Mouse (Mus musculus): Measurements from ENCODE around the gene Dpf3. TPM values are rescaled to one million over a fixed set of nuclear protein-coding genes. Genes with fewer than 3 reads are reported as not detected.
A peak's percentile ranks its signal among the peaks of the same experiment; 100 is the strongest.

The Dpf3 gene
- polyA plus RNA-seq, 1 experiment from 2014 or later: 5.9 TPM

DNA sequence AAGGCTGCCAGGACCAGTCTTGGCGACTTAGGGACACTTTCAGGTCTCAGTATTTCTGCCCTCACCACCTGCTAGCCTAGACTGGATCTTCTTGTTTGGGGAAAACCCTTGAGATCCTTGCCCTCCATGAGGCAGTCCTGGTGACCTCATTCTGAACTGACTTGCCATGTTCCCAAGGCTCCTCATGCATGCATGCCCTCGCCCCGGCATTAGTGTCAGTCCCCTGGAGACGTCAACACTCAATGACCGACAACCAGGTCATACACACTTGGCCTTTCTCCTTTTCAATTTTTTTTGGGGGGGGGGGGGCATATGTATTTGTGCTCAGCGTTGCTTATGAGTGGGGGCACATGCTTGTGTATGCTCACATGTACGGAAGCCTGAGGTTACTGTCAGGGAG is 61.8 kb downstream of the Dpf3 start:
- 80% methylated on average over 7 of the region's 7 CpGs for WGBS
- no peak for TF ChIP-seq CTCF (IDR thresholded peaks at IDR 0.05; ENCODE audit: low read depth)
- Histone ChIP-seq H3K4me1 (replicated peaks; ENCODE audit: control insufficient read depth, insufficient read depth, low read length) (0 out of 2 replicates have a peak, but pooled peaks cover 5% of the 10 kb centered on the region), H3K27ac (ENCODE audit: low read depth, low read length) (no peak overlapping the region), H3K36me3 (ENCODE audit: control insufficient read depth, insufficient read depth) (no peaks in the 10 kb centered on the region), H3K4me2 (replicated peaks; ENCODE audit: low read depth) (no peak overlapping the region), H3K9me3 (ENCODE audit: control insufficient read depth) (no peaks in the 10 kb centered on the region), H3K9ac (ENCODE audit: low read depth, low read length) (no peak overlapping the region), H3K4me3 (ENCODE audit: low read depth, low read length) (no peak overlapping the region), H3K27me3 (replicated peaks; ENCODE audit: control insufficient read depth, insufficient read depth, low read length) (no peaks in the 10 kb centered on the region)
- no peak for ATAC-seq

DNA sequence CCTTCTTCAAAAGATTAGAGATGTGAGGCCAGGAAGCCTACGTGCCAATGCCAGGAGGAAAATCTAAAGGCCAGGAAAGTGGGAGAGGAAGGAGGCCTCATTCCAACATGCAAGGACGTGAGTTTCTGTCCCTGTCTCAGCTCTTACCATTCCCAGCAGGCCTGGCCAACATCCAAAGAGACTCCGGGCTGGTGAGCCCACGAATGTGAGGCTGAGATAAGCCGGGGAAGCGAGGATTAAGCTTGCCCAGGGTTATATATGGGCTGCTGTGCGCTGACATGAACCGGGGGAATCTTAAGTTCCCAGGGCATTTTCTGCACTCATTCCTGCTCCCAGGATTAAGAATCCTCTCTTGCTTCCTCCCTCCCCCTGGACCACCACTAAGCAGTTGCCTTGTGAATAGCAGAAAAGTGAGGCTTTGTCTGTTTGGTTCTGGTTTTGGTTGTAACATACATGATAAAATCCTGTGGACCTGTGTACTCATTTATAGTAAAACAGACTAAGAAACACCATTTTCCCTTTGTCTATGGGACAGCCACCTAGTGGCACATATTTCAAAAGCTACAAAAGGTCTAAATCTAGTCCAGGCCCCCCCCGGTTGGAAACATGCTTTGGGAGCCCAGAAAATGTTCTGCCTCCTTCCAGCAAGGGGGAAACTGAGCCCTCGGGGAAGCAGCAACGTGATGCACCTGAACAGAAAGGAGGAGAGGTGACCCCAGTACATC is 62.6 kb downstream of the Dpf3 start:
- peak overlapping the region; percentile 43 for H3K4me2 ChIP-seq (replicated peaks; ENCODE audit: low read depth)
- 0 out of 2 replicates have a peak, but pooled peaks cover 5% of the 10 kb centered on the region for H3K4me1 ChIP-seq (replicated peaks; ENCODE audit: control insufficient read depth, insufficient read depth, low read length)
- TF ChIP-seq CTCF (IDR thresholded peaks at IDR 0.05; ENCODE audit: low read depth): 0 out of 2 replicates have a peak, but pooled peaks have one; percentile 29
- H3K27me3 ChIP-seq (replicated peaks; ENCODE audit: control insufficient read depth, insufficient read depth, low read length): no peaks in the 10 kb centered on the region
- H3K36me3 ChIP-seq (ENCODE audit: control insufficient read depth, insufficient read depth): no peaks in the 10 kb centered on the region
- 50% methylated on average over 11 of the region's 11 CpGs for WGBS
- no peaks in the 10 kb centered on the region for H3K9me3 ChIP-seq (ENCODE audit: control insufficient read depth)
- ATAC-seq: no peak; the same call in 1 of the 2 replicates
- no peak overlapping the region for H3K4me3 ChIP-seq (ENCODE audit: low read depth, low read length)
- 0 out of 2 replicates have a peak overlapping the region, but pooled peaks have one; percentile 7 for H3K9ac ChIP-seq (ENCODE audit: low read depth, low read length)
- H3K27ac ChIP-seq (ENCODE audit: low read depth, low read length): peak overlapping the region; percentile 8; the same call in 1 of the 2 replicates

DNA sequence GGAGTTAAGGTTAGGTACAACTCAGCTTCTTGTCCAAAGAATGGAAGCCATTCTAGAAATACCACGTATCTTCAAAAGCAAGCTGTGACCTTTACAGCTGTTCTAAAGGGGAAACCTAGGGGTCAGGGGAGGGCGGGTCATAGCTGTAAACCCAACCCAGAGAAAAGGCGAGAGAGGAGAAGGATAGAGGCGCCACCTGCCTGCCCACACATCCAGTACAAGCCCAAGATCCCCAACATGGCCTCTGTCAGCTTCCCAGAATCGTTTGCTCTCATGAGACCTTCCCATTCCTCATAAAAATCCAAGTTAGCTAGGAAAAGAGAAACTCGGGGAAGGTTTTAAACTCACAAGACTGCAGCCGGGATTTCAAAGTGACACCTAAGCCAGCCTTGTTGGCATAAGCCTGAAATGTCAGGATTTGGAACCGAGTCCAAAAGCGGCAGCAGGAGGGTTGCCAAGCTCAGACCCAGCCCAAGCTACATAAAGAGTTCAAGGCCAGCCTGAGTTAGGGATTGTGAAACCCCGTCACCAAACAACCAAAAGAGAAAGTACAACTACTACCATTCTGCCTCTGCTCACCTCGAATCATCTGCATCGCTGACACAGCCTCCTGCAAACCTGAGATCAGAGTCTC is 63.3 kb downstream of the Dpf3 start:
- no peaks in the 10 kb centered on the region for H3K9me3 ChIP-seq (ENCODE audit: control insufficient read depth)
- peak; percentile 35 for TF ChIP-seq CTCF (IDR thresholded peaks at IDR 0.05; ENCODE audit: low read depth)
- 0 out of 2 replicates have a peak, but pooled peaks cover 5% of the 10 kb centered on the region for H3K4me1 ChIP-seq (replicated peaks; ENCODE audit: control insufficient read depth, insufficient read depth, low read length)
- H3K27me3 ChIP-seq (replicated peaks; ENCODE audit: control insufficient read depth, insufficient read depth, low read length): no peaks in the 10 kb centered on the region
- H3K9ac ChIP-seq (ENCODE audit: low read depth, low read length): peak overlapping the region; percentile 7; the same call in 1 of the 2 replicates
- H3K4me3 ChIP-seq (ENCODE audit: low read depth, low read length): no peak overlapping the region
- 67% methylated on average over 12 of the region's 12 CpGs for WGBS
- H3K4me2 ChIP-seq (replicated peaks; ENCODE audit: low read depth): peak overlapping the region; percentile 43
- 0 out of 2 replicates have a peak, but pooled peaks have one; percentile 43 for ATAC-seq
- no peaks in the 10 kb centered on the region for H3K36me3 ChIP-seq (ENCODE audit: control insufficient read depth, insufficient read depth)
- 0 out of 2 replicates have a peak overlapping the region, but pooled peaks have one; percentile 8 for H3K27ac ChIP-seq (ENCODE audit: low read depth, low read length)

DNA sequence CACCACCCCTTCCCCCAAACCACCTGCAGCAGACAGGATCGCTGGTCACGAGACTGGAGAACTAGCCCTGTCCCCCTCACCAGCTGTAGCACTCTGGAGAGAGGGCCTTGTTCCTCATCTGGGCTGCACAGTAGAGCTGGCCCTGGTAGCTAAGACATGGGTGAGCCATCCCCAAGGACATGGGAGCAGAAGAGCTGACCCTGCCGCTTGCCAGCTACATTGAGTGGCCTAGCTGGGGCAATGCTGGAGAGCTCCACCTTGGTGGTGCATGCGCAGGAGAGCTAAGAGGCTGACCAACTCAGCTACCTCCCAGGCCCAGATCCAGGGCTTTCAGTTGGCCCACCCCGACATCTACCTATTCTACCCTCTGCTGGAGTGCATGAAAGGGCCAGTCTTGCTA is 67.2 kb downstream of the Dpf3 start:
- H3K9ac ChIP-seq (ENCODE audit: low read depth, low read length): no peak overlapping the region
- no peak overlapping the region for H3K27ac ChIP-seq (ENCODE audit: low read depth, low read length)
- WGBS: 85% methylated on average over 5 of the region's 5 CpGs
- no peak for ATAC-seq
- no peaks in the 10 kb centered on the region for H3K27me3 ChIP-seq (replicated peaks; ENCODE audit: control insufficient read depth, insufficient read depth, low read length)
- H3K4me1 ChIP-seq (replicated peaks; ENCODE audit: control insufficient read depth, insufficient read depth, low read length): 0 out of 2 replicates have a peak, but pooled peaks cover 5% of the 10 kb centered on the region
- H3K4me2 ChIP-seq (replicated peaks; ENCODE audit: low read depth): no peak overlapping the region
- no peaks in the 10 kb centered on the region for H3K9me3 ChIP-seq (ENCODE audit: control insufficient read depth)
- no peak overlapping the region for H3K4me3 ChIP-seq (ENCODE audit: low read depth, low read length)
- no peaks in the 10 kb centered on the region for H3K36me3 ChIP-seq (ENCODE audit: control insufficient read depth, insufficient read depth)
- TF ChIP-seq CTCF (IDR thresholded peaks at IDR 0.05; ENCODE audit: low read depth): no peak

DNA sequence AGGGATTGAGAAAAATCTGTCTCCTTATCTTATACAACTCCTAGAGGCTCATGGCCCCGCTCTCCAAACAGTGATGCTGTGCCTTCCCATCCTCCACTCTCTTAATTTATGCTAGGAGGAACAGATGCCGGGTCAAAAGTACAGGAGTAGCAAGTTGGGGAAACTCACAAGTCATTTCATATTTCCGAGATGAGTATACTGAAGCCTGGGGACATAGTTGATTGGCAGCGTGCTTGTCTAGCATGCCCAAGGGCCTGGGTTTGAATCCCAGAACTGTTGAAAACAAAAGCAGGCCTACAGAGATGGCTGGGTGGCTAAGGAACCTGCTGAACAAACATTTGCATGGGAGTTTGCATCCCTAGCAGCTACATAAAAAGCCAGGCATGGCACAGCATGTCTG is 72.3 kb downstream of the Dpf3 start:
- no peaks in the 10 kb centered on the region for H3K9me3 ChIP-seq (ENCODE audit: control insufficient read depth)
- WGBS: 70% methylated on average over 4 of the region's 4 CpGs
- H3K4me3 ChIP-seq (ENCODE audit: low read depth, low read length): no peak overlapping the region
- no peak overlapping the region for H3K27ac ChIP-seq (ENCODE audit: low read depth, low read length)
- TF ChIP-seq CTCF (IDR thresholded peaks at IDR 0.05; ENCODE audit: low read depth): no peak
- no peak overlapping the region for H3K9ac ChIP-seq (ENCODE audit: low read depth, low read length)
- no peak overlapping the region for H3K4me2 ChIP-seq (replicated peaks; ENCODE audit: low read depth)
- no peaks in the 10 kb centered on the region for H3K36me3 ChIP-seq (ENCODE audit: control insufficient read depth, insufficient read depth)
- no peaks in the 10 kb centered on the region for H3K27me3 ChIP-seq (replicated peaks; ENCODE audit: control insufficient read depth, insufficient read depth, low read length)
- ATAC-seq: no peak
- no peaks in the 10 kb centered on the region for H3K4me1 ChIP-seq (replicated peaks; ENCODE audit: control insufficient read depth, insufficient read depth, low read length)

DNA sequence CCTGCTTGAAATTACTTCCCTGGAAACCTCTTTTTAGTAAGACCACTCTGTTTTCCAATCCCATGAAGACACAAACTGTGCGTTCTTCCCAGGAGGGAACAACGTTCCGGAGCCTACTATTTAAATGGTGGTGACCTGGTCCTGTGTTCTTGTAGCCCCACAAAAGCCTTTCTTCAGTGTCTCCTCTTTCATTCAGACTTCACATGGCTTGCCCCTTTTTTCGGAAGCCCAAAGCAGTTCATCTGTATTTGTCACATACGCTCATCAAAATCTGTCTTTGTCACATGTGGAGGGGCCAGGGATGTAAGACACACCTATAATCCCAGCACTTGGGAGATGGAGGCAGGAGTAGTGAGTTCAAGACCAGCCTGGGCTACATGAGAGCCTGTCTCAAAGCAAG is 73.8 kb downstream of the Dpf3 start:
- TF ChIP-seq CTCF (IDR thresholded peaks at IDR 0.05; ENCODE audit: low read depth): no peak
- no peaks in the 10 kb centered on the region for H3K9me3 ChIP-seq (ENCODE audit: control insufficient read depth)

More for the DNA sequence above, 73.8 kb downstream of the Dpf3 start:
- Histone ChIP-seq H3K4me2 (replicated peaks; ENCODE audit: low read depth) (no peak overlapping the region), H3K27ac (ENCODE audit: low read depth, low read length) (no peak overlapping the region), H3K9ac (ENCODE audit: low read depth, low read length) (no peak overlapping the region), H3K4me3 (ENCODE audit: low read depth, low read length) (no peak overlapping the region), H3K36me3 (ENCODE audit: control insufficient read depth, insufficient read depth) (no peaks in the 10 kb centered on the region), H3K27me3 (replicated peaks; ENCODE audit: control insufficient read depth, insufficient read depth, low read length) (no peaks in the 10 kb centered on the region), H3K4me1 (replicated peaks; ENCODE audit: control insufficient read depth, insufficient read depth, low read length) (no peaks in the 10 kb centered on the region)
- ATAC-seq: no peak
- WGBS: 96% methylated on average over 5 of the region's 5 CpGs
